In genomic region chrX:89559318-89559717, GRCm38 (mm10) we compare ENCODE assay signal across 19 mouse cellular contexts.
A peak's percentile ranks its signal among the peaks of the same experiment; 100 is the strongest.
DNase-seq lines count a peak whose midpoint lies in the region; ATAC-seq lines count a peak whose summit lies in the region.
"Had no signal": no experiment of that assay in that cellular context is flagged by ENCODE, and none has a peak within 500 bp of the region (broad histone marks: within the 10 kb centered on the region; RNA-seq: fewer than 3 reads in every experiment).

No protein-coding gene starts in this region.

- no peaks in the 10 kb centered on the region for H3K9me3 ChIP-seq in forebrain, embryonic 12.5 days
- H3K9me3 ChIP-seq in forebrain, embryonic 15.5 days, result no peaks in the 10 kb centered on the region
- H3K9me3 ChIP-seq in midbrain, embryonic 11.5 days (ENCODE audit: control insufficient read depth, low read length), result no peaks in the 10 kb centered on the region
- no peaks in the 10 kb centered on the region for H3K9me3 ChIP-seq in midbrain, embryonic 16.5 days (replicated peaks; ENCODE audit: control insufficient read depth, low read length, poor library complexity, severe bottlenecking)
- H3K9me3 ChIP-seq: heart, embryonic 13.5 days had no signal

- H3K36me3 ChIP-seq in forebrain, embryonic 12.5 days (replicated peaks), result no peaks in the 10 kb centered on the region
- H3K36me3 ChIP-seq in forebrain, embryonic 15.5 days, result no peaks in the 10 kb centered on the region
- H3K36me3 ChIP-seq in midbrain, embryonic 11.5 days (ENCODE audit: control insufficient read depth, insufficient read depth, low read length), result no peaks in the 10 kb centered on the region
- H3K36me3 ChIP-seq in midbrain, embryonic 16.5 days (ENCODE audit: control insufficient read depth, insufficient read depth, low read length), result no peaks in the 10 kb centered on the region
- H3K36me3 ChIP-seq: heart, embryonic 13.5 days had no signal

- H3K4me1 ChIP-seq in forebrain, embryonic 12.5 days, result no peaks in the 10 kb centered on the region
- H3K4me1 ChIP-seq in forebrain, embryonic 15.5 days, result no peaks in the 10 kb centered on the region
- H3K4me1 ChIP-seq in midbrain, embryonic 11.5 days (ENCODE audit: control insufficient read depth, insufficient read depth, low read length), result no peaks in the 10 kb centered on the region
- no peaks in the 10 kb centered on the region for H3K4me1 ChIP-seq in midbrain, embryonic 16.5 days (ENCODE audit: control insufficient read depth, insufficient read depth, low read length)
- H3K4me1 ChIP-seq: heart, embryonic 13.5 days had no signal

- H3K4me3 ChIP-seq in forebrain, embryonic 12.5 days (replicated peaks), result no peak overlapping the region
- H3K4me3 ChIP-seq in forebrain, embryonic 15.5 days, result no peak overlapping the region
- no peak overlapping the region for H3K4me3 ChIP-seq in midbrain, embryonic 11.5 days (ENCODE audit: low read depth, low read length)
- H3K4me3 ChIP-seq in midbrain, embryonic 16.5 days (ENCODE audit: low read depth, low read length), result no peak overlapping the region
- H3K4me3 ChIP-seq: heart, embryonic 13.5 days had no signal

- peak; percentile 36; the same call in 1 of the 2 replicates for ATAC-seq in forebrain, embryonic 12.5 days (ENCODE audit: low FRiP score)
- no peak for ATAC-seq in forebrain, embryonic 15.5 days (replicated peaks)
- peak; percentile 44; the same call in 1 of the 2 replicates for ATAC-seq in midbrain, embryonic 11.5 days (ENCODE audit: low FRiP score)
- ATAC-seq in midbrain, embryonic 16.5 days, result no peak
- ATAC-seq: hindbrain, embryonic 16.5 days had no signal

- DNase-seq in embryo, embryonic 10 days (ENCODE audit: low spot score), result peak; percentile 3
- DNase-seq in embryo, embryonic 9.5 days (ENCODE audit: extremely low spot score), result no peak
- DNase-seq in midbrain, embryonic 11.5 days (ENCODE audit: low spot score, missing footprints), result no peak
- DNase-seq in adipocyte (ENCODE audit: low spot score), result peak; percentile 2
- no peak for DNase-seq in spleen, adult 12 weeks (ENCODE audit: low spot score)
- DNase-seq: adrenal gland, adult 2 months; adrenal gland, postnatal 25 days; B cell, adult 2 months; cerebellum, adult 2 months; cerebellum, postnatal 10 days; gastrocnemius, postnatal 36 days; heart, adult 11 months; heart, postnatal 36 days; kidney, adult 11 months had no signal

- H3K27ac ChIP-seq in forebrain, embryonic 12.5 days, result no peak overlapping the region
- no peak overlapping the region for H3K27ac ChIP-seq in forebrain, embryonic 15.5 days (replicated peaks)
- H3K27ac ChIP-seq in midbrain, embryonic 11.5 days (ENCODE audit: low read depth, low read length), result no peak overlapping the region
- no peak overlapping the region for H3K27ac ChIP-seq in midbrain, embryonic 16.5 days (ENCODE audit: low read length)
- H3K27ac ChIP-seq: heart, embryonic 13.5 days had no signal

- H3K9ac ChIP-seq in forebrain, embryonic 12.5 days, result no peak overlapping the region
- no peak overlapping the region for H3K9ac ChIP-seq in forebrain, embryonic 15.5 days (replicated peaks)
- H3K9ac ChIP-seq in midbrain, embryonic 11.5 days (ENCODE audit: low read length), result no peak overlapping the region
- H3K9ac ChIP-seq in midbrain, embryonic 16.5 days (ENCODE audit: low read depth, low read length), result no peak overlapping the region
- H3K9ac ChIP-seq: heart, embryonic 13.5 days had no signal

- no peak overlapping the region for H3K4me2 ChIP-seq in forebrain, embryonic 12.5 days
- H3K4me2 ChIP-seq in forebrain, embryonic 15.5 days (replicated peaks), result no peak overlapping the region
- no peak overlapping the region for H3K4me2 ChIP-seq in midbrain, embryonic 11.5 days
- H3K4me2 ChIP-seq in midbrain, embryonic 16.5 days (ENCODE audit: low read length), result no peak overlapping the region
- H3K4me2 ChIP-seq: heart, embryonic 13.5 days had no signal

- no peaks in the 10 kb centered on the region for H3K27me3 ChIP-seq in forebrain, embryonic 12.5 days
- H3K27me3 ChIP-seq in forebrain, embryonic 15.5 days, result no peaks in the 10 kb centered on the region
- H3K27me3 ChIP-seq in midbrain, embryonic 11.5 days (ENCODE audit: control insufficient read depth, insufficient read depth, low read length), result no peaks in the 10 kb centered on the region
- no peaks in the 10 kb centered on the region for H3K27me3 ChIP-seq in midbrain, embryonic 16.5 days (ENCODE audit: control insufficient read depth, insufficient read depth, low read depth, low read length)
- H3K27me3 ChIP-seq: heart, embryonic 13.5 days had no signal

Comparison
In these comparisons a context has a peak if more than half of its experiments do, and no peak if none do; other contexts are left out.
1. DNase-seq: peak in embryo, embryonic 10 days (single experiment) and adipocyte (single experiment); none in embryo, embryonic 9.5 days (single experiment), midbrain, embryonic 11.5 days (single experiment) and spleen, adult 12 weeks (single experiment).
2. ATAC-seq: peak in forebrain, embryonic 12.5 days (single experiment) and midbrain, embryonic 11.5 days (single experiment); none in forebrain, embryonic 15.5 days (single experiment) and midbrain, embryonic 16.5 days (single experiment).